ENCODE assay signal across 14 mouse cellular contexts in the genomic region with DNA sequence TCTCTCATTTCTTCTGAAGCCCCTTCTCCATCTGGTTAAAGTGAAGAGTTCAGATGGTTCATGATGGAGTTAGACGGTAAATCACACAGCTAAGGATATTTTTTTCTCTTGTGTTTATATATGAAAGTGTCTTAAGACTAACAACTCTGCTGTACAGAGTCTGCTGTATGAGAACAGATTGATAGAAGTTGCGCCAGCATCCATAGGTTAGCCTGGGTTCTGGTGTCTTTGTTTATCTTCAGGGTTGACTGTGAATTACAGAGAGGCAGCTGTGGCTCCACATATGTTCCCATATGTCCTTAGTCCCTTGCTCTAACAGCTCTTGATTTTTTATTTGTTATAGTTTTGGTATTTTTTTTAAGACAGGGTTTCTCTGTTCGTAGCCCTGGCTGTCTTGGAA.
"Had no signal": no experiment of that assay in that cellular context is flagged by ENCODE, and none has a peak within 500 bp of the region (broad histone marks: within the 10 kb centered on the region; RNA-seq: fewer than 3 reads in every experiment).

No protein-coding gene starts in this region.

- DNase-seq: kidney, adult 11 months; kidney, adult 9 months; kidney, postnatal 36 days; left cerebral cortex, postnatal 4 days; lung, adult 2 months; lung, postnatal 36 days; right cerebral cortex, postnatal 14 days; thymus, adult 18-20 months; thymus, postnatal 14 days had no signal

- H3K4me1 ChIP-seq: limb, embryonic 13.5 days; midbrain, embryonic 15.5 days had no signal

- H3K4me3 ChIP-seq: limb, embryonic 13.5 days; midbrain, embryonic 10.5 days; midbrain, embryonic 15.5 days had no signal

- H3K27ac ChIP-seq: kidney, postnatal 0 days; limb, embryonic 13.5 days; liver, embryonic 14.5 days; midbrain, embryonic 10.5 days; midbrain, embryonic 15.5 days had no signal

- H3K4me2 ChIP-seq: limb, embryonic 13.5 days; midbrain, embryonic 15.5 days had no signal

- H3K9ac ChIP-seq: limb, embryonic 13.5 days; liver, embryonic 14.5 days; midbrain, embryonic 15.5 days had no signal

- H3K9me3 ChIP-seq: limb, embryonic 13.5 days; midbrain, embryonic 10.5 days; midbrain, embryonic 15.5 days had no signal

- H3K36me3 ChIP-seq: limb, embryonic 13.5 days; midbrain, embryonic 10.5 days; midbrain, embryonic 15.5 days had no signal

- H3K27me3 ChIP-seq: limb, embryonic 13.5 days; midbrain, embryonic 15.5 days had no signal
